Mouse (Mus musculus) testis, adult 2 months (tissue): ENCODE measurements around the gene Sgms2. TPM values are rescaled to one million over a fixed set of nuclear protein-coding genes. Genes with fewer than 3 reads are reported as not detected.

Experiments used
- H3K27ac ChIP-seq: fragments of 200-500 bp; 2 replicates; pipeline ENCODE4 v1.5.1; 2012; ENCODE audit warnings: low read depth, low read length; ENCODE audit not compliant: control insufficient read depth, insufficient read depth
- H3K27me3 ChIP-seq: fragments of 200-500 bp; 2 replicates; pipeline ENCODE4 v1.6.1; 2012; ENCODE audit warnings: mild to moderate bottlenecking, low read length, moderate library complexity; ENCODE audit not compliant: control insufficient read depth, insufficient read depth
- H3K36me3 ChIP-seq: fragments of 200-500 bp; 2 replicates; pipeline ENCODE4 v1.6.1; 2012; ENCODE audit warnings: mild to moderate bottlenecking, low read length; ENCODE audit not compliant: control insufficient read depth, insufficient read depth
- H3K4me1 ChIP-seq: fragments of 200-500 bp; 2 replicates; pipeline ENCODE4 v1.6.1; 2012; ENCODE audit warnings: low read length; ENCODE audit not compliant: control insufficient read depth, insufficient read depth
- H3K4me3 ChIP-seq: fragments of 200-500 bp; 2 replicates; pipeline ENCODE4 v1.5.1; 2012; ENCODE audit warnings: low read depth, mild to moderate bottlenecking, low read length, moderate library complexity, mixed read lengths; ENCODE audit not compliant: control insufficient read depth
- CTCF ChIP-seq: fragments of 200-500 bp; IDR thresholded peaks from 2 replicates; pipeline ENCODE4 v1.5.1; 2012; ENCODE audit warnings: low read depth, mild to moderate bottlenecking, inconsistent platforms, low read length, moderate library complexity; ENCODE audit not compliant: control insufficient read depth, insufficient read depth, insufficient replicate concordance
- POLR2A ChIP-seq: fragments of 200-500 bp; IDR thresholded peaks from 2 replicates; pipeline ENCODE4 v1.6.1; 2012; ENCODE audit warnings: low read depth, mild to moderate bottlenecking, inconsistent platforms, low read length, moderate library complexity; ENCODE audit not compliant: control insufficient read depth
- polyA plus RNA-seq: library from polyadenylated mRNA; depleted of rRNA; stranded (reverse); fragments of >200 nt; gene quantifications from 2 replicates; pipeline ENCODE4 v1.2.3, GENCODE M21; 2012

Gene Sgms2
- polyA plus RNA-seq, 1 experiment = 48.2 TPM

GRCm38 (mm10) chr3:131471836-131472235, 19.4 kb downstream of the Sgms2 start:
- no peaks in the 10 kb centered on the region for H3K27me3 ChIP-seq
- no peak overlapping the region for H3K27ac ChIP-seq
- no peak for TF ChIP-seq POLR2A
- no peak for TF ChIP-seq CTCF
- 0 out of 2 replicates have a peak, but pooled peaks cover 2% of the 10 kb centered on the region for H3K4me1 ChIP-seq
- H3K4me3 ChIP-seq = no peak overlapping the region
- no peaks in the 10 kb centered on the region for H3K36me3 ChIP-seq

- TF ChIP-seq POLR2A = no peak
- TF ChIP-seq CTCF = no peak
- Histone ChIP-seq H3K27me3 (no peaks in the 10 kb centered on the region), H3K27ac (no peak overlapping the region), H3K4me1 (0 out of 2 replicates have a peak, but pooled peaks cover 2% of the 10 kb centered on the region), H3K36me3 (no peaks in the 10 kb centered on the region), H3K4me3 (no peak overlapping the region)
Measured at GRCm38 (mm10) chr3:131471435-131471834, 19.8 kb downstream of the Sgms2 start.

GRCm38 (mm10) chr3:131470837-131471236, 20.4 kb downstream of the Sgms2 start:
- no peak overlapping the region for H3K4me3 ChIP-seq
- TF ChIP-seq CTCF (no peak), POLR2A (no peak)
- no peaks in the 10 kb centered on the region for H3K36me3 ChIP-seq
- no peaks in the 10 kb centered on the region for H3K27me3 ChIP-seq
- 0 out of 2 replicates have a peak, but pooled peaks cover 2% of the 10 kb centered on the region for H3K4me1 ChIP-seq
- H3K27ac ChIP-seq = no peak overlapping the region

DNA sequence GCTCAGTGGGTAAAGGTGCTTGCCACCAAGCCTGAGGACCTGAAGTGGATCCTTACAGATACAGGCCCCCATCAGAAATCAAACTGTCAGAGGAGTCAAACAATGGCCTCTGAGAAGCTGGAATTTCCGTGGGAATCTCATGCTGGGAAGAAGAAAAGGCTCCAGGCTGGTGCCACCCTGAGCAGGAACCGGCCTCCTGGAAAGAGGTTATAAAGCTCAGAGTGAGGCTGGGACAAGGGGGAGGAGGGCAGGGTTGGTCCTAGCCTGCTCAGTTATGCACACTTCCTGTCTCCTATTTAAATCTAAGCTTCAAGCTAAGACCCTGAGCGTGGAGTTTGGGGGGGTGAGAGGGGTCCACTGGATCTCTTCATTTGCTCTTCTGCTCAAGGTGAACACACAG, 21.6 kb downstream of the Sgms2 start:
- no peak for TF ChIP-seq POLR2A
- TF ChIP-seq CTCF = no peak
- Histone ChIP-seq H3K27me3 (no peaks in the 10 kb centered on the region), H3K27ac (no peak overlapping the region), H3K36me3 (no peaks in the 10 kb centered on the region), H3K4me3 (no peak overlapping the region), H3K4me1 (0 out of 2 replicates have a peak, but pooled peaks cover 2% of the 10 kb centered on the region)

GRCm38 (mm10) chr3:131466371-131466770, 24.8 kb downstream of the Sgms2 start:
- no peak overlapping the region for H3K27ac ChIP-seq
- H3K36me3 ChIP-seq = no peaks in the 10 kb centered on the region
- H3K4me3 ChIP-seq = no peak overlapping the region
- no peak for TF ChIP-seq POLR2A
- no peak for TF ChIP-seq CTCF
- H3K27me3 ChIP-seq = no peaks in the 10 kb centered on the region
- H3K4me1 ChIP-seq = 0 out of 2 replicates have a peak, but pooled peaks cover 2% of the 10 kb centered on the region

DNA sequence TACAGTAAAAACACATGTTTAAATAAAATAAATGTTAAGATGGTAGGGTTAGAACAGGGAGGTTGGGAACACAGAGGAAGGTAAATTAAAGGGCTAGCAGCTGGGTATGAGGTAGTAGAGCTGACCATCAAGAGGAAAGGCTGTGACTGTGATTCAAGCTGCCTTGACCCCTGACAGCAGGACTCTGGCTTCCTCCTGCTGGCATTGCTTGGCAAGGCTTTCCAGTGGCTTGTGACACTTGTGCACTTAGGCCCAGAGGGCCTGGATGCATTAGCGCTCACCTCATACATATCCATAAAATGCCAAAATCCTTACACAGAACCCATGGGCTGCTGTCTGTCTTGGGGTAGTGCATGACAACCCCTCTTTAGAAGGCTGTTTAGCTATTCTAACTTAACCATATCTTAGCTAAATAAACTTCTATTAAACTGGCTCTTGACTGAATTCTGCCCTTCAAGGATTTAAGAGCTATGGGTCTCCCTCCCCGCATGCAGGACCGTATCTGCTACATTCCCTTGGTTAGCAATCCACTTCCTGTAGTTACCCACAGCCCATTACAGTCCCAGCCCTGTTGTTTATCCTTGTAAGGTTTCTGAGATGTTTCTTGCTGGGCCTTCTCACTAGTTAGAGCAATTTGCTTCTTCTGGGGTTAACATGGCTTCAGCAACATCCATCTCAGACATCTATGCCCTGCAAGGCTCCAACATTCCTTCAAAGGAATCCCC, 25.5 kb downstream of the Sgms2 start:
- Histone ChIP-seq H3K4me3 (no peak overlapping the region), H3K4me1 (0 out of 2 replicates have a peak, but pooled peaks cover 2% of the 10 kb centered on the region), H3K27ac (no peak overlapping the region), H3K36me3 (no peaks in the 10 kb centered on the region), H3K27me3 (no peaks in the 10 kb centered on the region)
- TF ChIP-seq CTCF (no peak), POLR2A (no peak)

DNA sequence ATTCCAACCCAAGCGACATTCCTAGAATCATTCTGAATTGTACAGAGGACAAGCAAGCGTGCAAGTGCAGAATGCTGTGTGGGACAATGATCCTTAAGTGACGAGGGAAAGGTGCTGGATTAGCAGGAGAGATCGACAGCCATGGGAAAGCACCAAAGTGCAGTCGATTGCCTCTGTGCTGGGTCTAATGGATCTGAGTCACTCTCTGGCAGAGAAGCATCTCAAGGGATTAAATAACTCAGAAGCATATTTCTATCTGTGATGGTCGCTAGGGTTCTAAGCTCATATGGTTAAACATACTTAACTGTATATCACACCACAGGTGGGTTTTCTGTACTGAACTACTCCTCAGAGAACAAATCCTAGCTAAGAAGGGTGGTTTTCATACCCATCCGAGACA, 118.2 kb downstream of the Sgms2 start:
- H3K36me3 ChIP-seq = no peaks in the 10 kb centered on the region
- no peak for TF ChIP-seq POLR2A
- TF ChIP-seq CTCF = no peak
- H3K4me3 ChIP-seq = no peak overlapping the region
- H3K4me1 ChIP-seq = no peaks in the 10 kb centered on the region
- H3K27ac ChIP-seq = no peak overlapping the region
- H3K27me3 ChIP-seq = no peaks in the 10 kb centered on the region
